Mouse (Mus musculus) kidney, postnatal 0 days (tissue): Measurements from ENCODE around the gene Odr4. TPM values are rescaled to one million over a fixed set of nuclear protein-coding genes. Genes with fewer than 3 reads are reported as not detected.

Source experiments
- ATAC-seq: fragments of 200-750 bp; cut with Nextera tagmentation; replicated peaks from 2 replicates; pipeline ENCODE4 v1.8.0; 2017; ENCODE audit warnings: low read depth, moderate number of reproducible peaks, moderate TSS enrichment, moderate library complexity; ENCODE audit not compliant: low FRiP score
- DNase-seq: peaks from one replicate; pipeline ENCODE4 v3.0.0-alpha.2; 2016; ENCODE audit warnings: low spot score
- H3K27ac ChIP-seq: fragments of 300-500 bp; sonication (generic); 2 replicates; pipeline ENCODE4 v1.5.1; 2014; ENCODE audit warnings: mild to moderate bottlenecking
- H3K27me3 ChIP-seq: fragments of 300-500 bp; sonication (generic); 2 replicates; pipeline ENCODE4 v1.6.1; 2014; ENCODE audit warnings: low read length, mixed read lengths; ENCODE audit not compliant: insufficient read depth
- H3K36me3 ChIP-seq: fragments of 300-500 bp; sonication (generic); 2 replicates; pipeline ENCODE4 v1.6.1; 2014; ENCODE audit warnings: low read length, mixed read lengths; ENCODE audit not compliant: insufficient read depth
- H3K4me1 ChIP-seq: fragments of 300-500 bp; sonication (generic); replicated peaks from 2 replicates; pipeline ENCODE4 v1.6.1; 2014; ENCODE audit warnings: antibody characterized with exemption, low read length, mixed read lengths; ENCODE audit not compliant: insufficient read depth
- H3K4me2 ChIP-seq: fragments of 300-500 bp; sonication (generic); 2 replicates; pipeline ENCODE4 v1.6.1; 2014; ENCODE audit warnings: mild to moderate bottlenecking, low read length, moderate library complexity, mixed read lengths
- H3K4me3 ChIP-seq: fragments of 300-500 bp; sonication (generic); replicated peaks from 2 replicates; pipeline ENCODE4 v1.5.1; 2014; ENCODE audit warnings: low read depth, low read length
- H3K9ac ChIP-seq: fragments of 300-500 bp; sonication (generic); 2 replicates; pipeline ENCODE4 v1.6.1; 2014; ENCODE audit warnings: low read depth, low read length
- H3K9me3 ChIP-seq: fragments of 300-500 bp; sonication (generic); replicated peaks from 2 replicates; pipeline ENCODE4 v1.6.1; 2016; ENCODE audit warnings: low read length, inconsistent platforms, mixed read lengths
- CTCF ChIP-seq: IDR thresholded peaks from 2 replicates; pipeline ENCODE4 v1.5.1; 2016; ENCODE audit warnings: antibody characterized with exemption, low read depth, mild to moderate bottlenecking, moderate library complexity
- WGBS: fragments of 180-500 bp; shearing (Covaris S2); extraction: QIAGEN DNeasy Blood & Tissue Kit; methylation state at CpG from one replicate; pipeline ENCODE4 v1.1.7; 2014; 5-methylcytosine and 5-hydroxymethylcytosine counted together
- polyA plus RNA-seq: library from polyadenylated mRNA; unstranded; fragments of >200 nt; fragmentation: Nextera tagmentation; extraction: Ambion mirVana; gene quantifications from 2 replicates; pipeline ENCODE4 v1.2.1, GENCODE M21; 2015

Gene Odr4
- polyA plus RNA-seq: 43.8 and 44.0 TPM in 2 replicates

DNA sequence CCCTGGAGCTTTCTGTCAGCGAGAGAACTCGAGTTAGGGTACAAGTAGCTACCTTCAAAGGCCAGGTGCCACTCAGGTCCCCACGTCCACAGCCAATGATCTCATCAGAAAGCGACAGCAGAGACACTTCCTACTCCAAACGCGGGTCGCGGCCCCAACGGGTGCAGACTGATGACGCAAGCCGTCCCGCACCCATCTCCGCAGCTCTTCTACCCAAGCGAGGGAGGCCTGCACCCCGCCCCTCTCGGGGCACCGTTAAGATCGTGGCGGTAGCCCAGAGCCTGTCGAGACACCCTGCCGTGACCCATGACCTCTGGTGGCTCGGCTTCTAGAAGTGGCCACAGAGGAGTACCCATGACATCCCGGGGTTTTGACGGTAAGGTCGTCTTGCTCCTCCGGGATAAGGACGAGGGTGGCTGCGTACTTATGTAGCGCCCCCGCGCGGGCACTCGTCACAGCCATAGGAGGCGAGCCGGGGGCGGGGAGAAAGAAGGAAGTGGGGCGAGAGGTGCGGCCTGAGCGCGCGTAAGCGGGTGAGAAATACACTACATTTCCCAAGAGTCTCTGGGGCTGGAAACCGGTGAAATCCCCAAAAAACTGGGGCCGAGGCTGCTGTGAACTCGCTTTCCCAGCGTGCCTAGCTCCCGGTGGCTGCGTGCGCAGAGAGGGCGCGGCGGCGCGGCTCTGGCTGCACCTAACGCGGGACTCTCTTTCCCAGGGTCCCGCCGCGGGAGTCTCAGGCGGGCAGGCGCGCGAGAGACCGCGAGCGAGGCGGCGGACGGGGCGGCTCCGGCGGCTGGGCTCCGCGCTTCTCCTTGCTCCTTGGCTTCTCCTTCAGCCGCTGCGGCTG, at the start of gene Odr4, which contains the start of gene Tpr:
Gene Odr4 (minus strand): TSS at position 443 of the 850 bp plus-strand sequence.
Gene Tpr (plus strand): TSS at position 201 of the 850 bp plus-strand sequence.
- WGBS: under 1% methylated on average over 65 of the region's 76 CpGs

DNA sequence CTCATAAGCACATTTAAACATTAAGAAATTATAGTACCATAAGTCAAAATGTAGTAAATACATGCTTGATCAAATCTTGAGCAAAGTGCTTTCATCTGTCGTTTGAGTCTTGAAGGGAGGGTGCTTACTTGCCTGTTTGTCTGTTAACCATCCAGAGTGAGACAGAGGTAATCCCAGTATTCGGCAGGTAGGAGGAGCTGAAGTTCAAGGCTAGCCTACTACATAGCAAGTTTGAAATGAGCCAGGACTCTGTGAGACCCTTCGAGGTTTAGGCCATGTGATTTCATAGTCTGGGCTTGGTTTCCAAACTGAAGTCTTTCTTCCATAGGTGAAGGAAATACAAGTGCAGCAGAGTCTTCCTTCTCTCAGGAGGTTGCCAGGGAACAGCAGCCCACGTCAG, 48.9 kb upstream of the Odr4 start:
- WGBS: 71% methylated on average over 4 of the region's 4 CpGs
- H3K9me3 ChIP-seq: no peaks in the 10 kb centered on the region
- DNase-seq (peak; percentile 13), ATAC-seq (no peak)
- no peaks in the 10 kb centered on the region for H3K27me3 ChIP-seq
- H3K4me3 ChIP-seq: no peak overlapping the region
- no peak overlapping the region for H3K27ac ChIP-seq
- H3K4me1 ChIP-seq: no peaks in the 10 kb centered on the region
- peak; percentile 34; the same call in 1 of the 2 replicates for TF ChIP-seq CTCF
- peaks cover 47% of the 10 kb centered on the region for H3K36me3 ChIP-seq
- no peak overlapping the region for H3K4me2 ChIP-seq
- H3K9ac ChIP-seq: no peak overlapping the region

More for the DNA sequence above, at the start of gene Odr4, which contains the start of gene Tpr:
- H3K4me1 ChIP-seq: 0 out of 2 replicates have a peak, but pooled peaks cover 5% of the 10 kb centered on the region
- peak within 1 kb of the TSS; percentile 76 for H3K4me3 ChIP-seq
- no peaks in the 10 kb centered on the region for H3K27me3 ChIP-seq
- peaks cover 13% of the 10 kb centered on the region for H3K36me3 ChIP-seq
- peak; percentile 99 for DNase-seq
- H3K9ac ChIP-seq: peak within 1 kb of the TSS; percentile 76
- no peaks in the 10 kb centered on the region for H3K9me3 ChIP-seq
- TF ChIP-seq CTCF: peak; percentile 82
- H3K27ac ChIP-seq: peak within 1 kb of the TSS; percentile 88
- ATAC-seq: peak; percentile 98
- peak within 1 kb of the TSS; percentile 70 for H3K4me2 ChIP-seq

DNA sequence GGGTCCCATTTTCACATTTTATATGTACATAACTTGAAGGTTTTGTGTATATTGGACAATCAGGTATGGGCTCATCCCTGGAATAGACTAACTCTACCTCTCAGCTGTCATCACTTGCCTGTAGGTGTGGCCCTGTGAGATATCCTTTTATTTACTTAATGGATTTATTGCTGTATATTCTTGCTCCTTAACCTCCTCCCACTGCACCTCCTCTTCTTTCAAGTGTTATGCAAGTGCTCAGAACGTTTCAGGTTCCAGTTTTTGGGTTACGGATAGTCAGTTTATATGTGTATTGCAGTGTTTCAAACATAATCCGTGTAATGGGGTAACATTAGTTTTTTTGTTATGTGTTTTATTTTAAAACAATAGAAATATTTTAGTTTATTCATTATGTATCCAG, 45.8 kb upstream of the Odr4 start:
- H3K27ac ChIP-seq: no peak overlapping the region
- peaks cover 47% of the 10 kb centered on the region for H3K36me3 ChIP-seq
- no peak for ATAC-seq
- WGBS: 83% methylated on average over 3 of the region's 3 CpGs
- H3K4me3 ChIP-seq: no peak overlapping the region
- no peak for DNase-seq
- no peak overlapping the region for H3K9ac ChIP-seq
- no peaks in the 10 kb centered on the region for H3K4me1 ChIP-seq
- H3K9me3 ChIP-seq: no peaks in the 10 kb centered on the region
- no peak for TF ChIP-seq CTCF
- no peaks in the 10 kb centered on the region for H3K27me3 ChIP-seq
- no peak overlapping the region for H3K4me2 ChIP-seq

DNA sequence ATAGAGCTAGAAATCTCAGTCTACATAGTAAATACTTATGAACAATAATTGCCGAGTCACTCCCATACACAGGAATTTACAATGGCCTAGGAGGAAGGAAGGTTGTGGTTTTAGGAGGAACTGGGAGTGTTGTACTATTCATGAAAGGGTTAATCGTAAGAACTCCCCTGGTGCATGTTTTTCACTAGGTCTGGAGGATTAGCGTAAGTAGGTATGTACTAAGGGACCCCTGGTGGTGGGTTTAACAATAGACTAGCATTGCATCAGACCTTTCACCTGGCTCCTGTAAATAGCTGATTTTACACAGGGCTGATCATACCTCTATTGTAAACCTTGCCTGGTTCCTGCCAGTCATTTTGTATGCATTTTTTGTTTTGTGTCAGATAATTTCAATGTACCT, 33.3 kb upstream of the Odr4 start:
- DNase-seq (no peak), ATAC-seq (no peak)
- no peak overlapping the region for H3K27ac ChIP-seq
- no peak overlapping the region for H3K4me2 ChIP-seq
- TF ChIP-seq CTCF: no peak
- H3K9me3 ChIP-seq: no peaks in the 10 kb centered on the region
- H3K27me3 ChIP-seq: no peaks in the 10 kb centered on the region
- H3K36me3 ChIP-seq: peaks cover 81% of the 10 kb centered on the region
- no peak overlapping the region for H3K4me3 ChIP-seq
- no peaks in the 10 kb centered on the region for H3K4me1 ChIP-seq
- H3K9ac ChIP-seq: no peak overlapping the region
- WGBS: 76% methylated on average over 3 of the region's 3 CpGs

DNA sequence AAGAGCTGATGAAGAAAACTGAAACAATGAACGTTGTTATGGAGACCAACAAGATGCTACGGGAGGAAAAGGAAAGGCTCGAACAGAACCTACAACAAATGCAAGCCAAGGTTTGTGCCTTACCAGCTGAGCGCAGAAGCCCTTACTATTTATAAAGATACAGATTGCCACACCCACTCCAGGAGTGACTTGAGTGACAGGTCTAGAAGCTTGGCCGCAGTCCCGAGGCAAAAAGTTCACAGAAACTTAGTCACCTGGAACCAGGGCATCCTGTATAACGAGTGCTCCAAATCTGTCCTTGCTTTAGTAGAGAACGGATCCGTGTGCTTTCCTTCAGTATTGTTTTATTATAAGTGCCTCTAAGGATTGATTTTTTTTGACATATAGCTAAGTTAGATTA, 32.8 kb upstream of the Odr4 start:
- no peak overlapping the region for H3K4me3 ChIP-seq
- WGBS: 70% methylated on average over 9 of the region's 9 CpGs
- ATAC-seq (no peak), DNase-seq (peak; percentile 2)
- TF ChIP-seq CTCF: no peak
- H3K36me3 ChIP-seq: peaks cover 78% of the 10 kb centered on the region
- H3K4me2 ChIP-seq: no peak overlapping the region
- no peak overlapping the region for H3K27ac ChIP-seq
- no peaks in the 10 kb centered on the region for H3K4me1 ChIP-seq
- H3K9me3 ChIP-seq: no peaks in the 10 kb centered on the region
- no peaks in the 10 kb centered on the region for H3K27me3 ChIP-seq
- H3K9ac ChIP-seq: no peak overlapping the region

DNA sequence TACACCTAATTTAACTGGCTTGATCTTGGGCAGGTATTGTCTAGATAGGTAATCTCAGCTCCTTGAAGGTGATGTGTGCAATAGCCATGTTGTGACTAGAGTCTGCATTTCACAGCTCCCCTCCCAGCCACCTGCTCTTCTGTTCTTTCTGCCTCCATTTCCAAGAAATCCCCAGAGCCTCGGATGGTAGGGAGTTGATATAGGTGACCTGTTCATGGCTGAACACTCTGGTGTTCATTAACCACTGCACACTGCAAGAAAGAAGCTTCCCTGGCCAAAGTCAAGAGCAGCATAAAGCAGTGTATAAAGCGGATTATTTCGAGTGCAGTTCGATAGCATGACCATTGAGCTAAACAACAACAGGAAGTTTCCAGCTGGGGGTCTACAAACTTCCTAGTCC, 25.5 kb upstream of the Odr4 start:
- ATAC-seq (no peak), DNase-seq (no peak)
- Histone ChIP-seq H3K4me1 (no peaks in the 10 kb centered on the region), H3K27ac (no peak overlapping the region), H3K9ac (no peak overlapping the region), H3K4me2 (no peak overlapping the region), H3K9me3 (no peaks in the 10 kb centered on the region), H3K36me3 (peaks cover 54% of the 10 kb centered on the region), H3K4me3 (no peak overlapping the region), H3K27me3 (no peaks in the 10 kb centered on the region)
- 90% methylated on average over 4 of the region's 4 CpGs for WGBS
- TF ChIP-seq CTCF: no peak
